Mouse (Mus musculus) CD4-positive, CD25-positive, alpha-beta regulatory T cell, adult 2 months (primary cell): ENCODE results near the gene Ccer2.
A peak's percentile ranks its signal among the peaks of the same experiment; 100 is the strongest.

Experiments
- DNase-seq: peaks from one replicate; pipeline ENCODE4 v3.0.0-alpha.2; 2012; ENCODE audit warnings: low read depth, low spot score

The Ccer2 gene

GRCm38 (mm10) chr7:28790066-28790806 is 34.3 kb downstream of the Ccer2 start:
- peak; percentile 45 for DNase-seq

- DNase-seq = no peak
Measured at GRCm38 (mm10) chr7:28791706-28792105, 35.7 kb downstream of the Ccer2 start.

GRCm38 (mm10) chr7:28792391-28793185 is 36.6 kb downstream of the Ccer2 start:
- peak; percentile 75 for DNase-seq

GRCm38 (mm10) chr7:28793834-28794233 is 37.9 kb downstream of the Ccer2 start:
- DNase-seq = peak; percentile 68

GRCm38 (mm10) chr7:28794496-28794895 is 38.5 kb downstream of the Ccer2 start:
- peak; percentile 64 for DNase-seq

- peak; percentile 41 for DNase-seq
Measured at GRCm38 (mm10) chr7:28795832-28796231, 39.9 kb downstream of the Ccer2 start.

- peak; percentile 90 for DNase-seq
Measured at GRCm38 (mm10) chr7:28796562-28796975, 40.6 kb downstream of the Ccer2 start.

- peak; percentile 72 for DNase-seq
Measured at GRCm38 (mm10) chr7:28799994-28800393, 44.0 kb downstream of the Ccer2 start.

GRCm38 (mm10) chr7:28801451-28801850 is 45.5 kb downstream of the Ccer2 start:
- DNase-seq = no peak

GRCm38 (mm10) chr7:28801901-28802670 is 46.1 kb downstream of the Ccer2 start:
- no peak for DNase-seq

GRCm38 (mm10) chr7:28802846-28803588 is 47.0 kb downstream of the Ccer2 start:
- no peak for DNase-seq

- DNase-seq = no peak
Measured at GRCm38 (mm10) chr7:28803756-28804155, 47.8 kb downstream of the Ccer2 start.

GRCm38 (mm10) chr7:28806869-28807268 is 50.9 kb downstream of the Ccer2 start:
- DNase-seq = peak; percentile 77

- DNase-seq = no peak
Measured at GRCm38 (mm10) chr7:28807641-28808220, 51.8 kb downstream of the Ccer2 start.

GRCm38 (mm10) chr7:28808221-28808941 is 52.4 kb downstream of the Ccer2 start, which contains the start of gene Hnrnpl:
Gene Hnrnpl, plus strand, starts transcription at chr7:28808541.
- peak; percentile 82 for DNase-seq
